Mouse (Mus musculus): Measurements from ENCODE around the gene Mocs3.

Gene Mocs3

GRCm38 (mm10) chr2:168242841-168243240, 12.4 kb downstream of the Mocs3 start:
- DNase-seq = no peak

GRCm38 (mm10) chr2:168243278-168243677, 12.9 kb downstream of the Mocs3 start:
- no peak for DNase-seq

GRCm38 (mm10) chr2:168245571-168245970, 15.1 kb downstream of the Mocs3 start:
- DNase-seq = no peak

- no peak for DNase-seq
Measured at GRCm38 (mm10) chr2:168248167-168248855, 17.9 kb downstream of the Mocs3 start.

GRCm38 (mm10) chr2:168248856-168249245, 18.4 kb downstream of the Mocs3 start:
- DNase-seq = peak in 1 of 2 experiments; percentile 30

GRCm38 (mm10) chr2:168250270-168250669, 19.8 kb downstream of the Mocs3 start:
- peak; percentile 40 to 83 for DNase-seq

GRCm38 (mm10) chr2:168252639-168253292, 22.3 kb downstream of the Mocs3 start:
- peak in 1 of 2 experiments; percentile 22 for DNase-seq

- DNase-seq = no peak
Measured at GRCm38 (mm10) chr2:168253822-168254221, 23.4 kb downstream of the Mocs3 start.

GRCm38 (mm10) chr2:168256506-168256905, 26.1 kb downstream of the Mocs3 start:
- DNase-seq = no peak

GRCm38 (mm10) chr2:168257188-168257587, 26.8 kb downstream of the Mocs3 start:
- DNase-seq = peak; percentile 28 to 37

GRCm38 (mm10) chr2:168259046-168259445, 28.6 kb downstream of the Mocs3 start:
- DNase-seq = no peak

GRCm38 (mm10) chr2:168260124-168260523, 29.7 kb downstream of the Mocs3 start:
- no peak for DNase-seq

GRCm38 (mm10) chr2:168260900-168261299, 30.5 kb downstream of the Mocs3 start:
- no peak for DNase-seq

GRCm38 (mm10) chr2:168268033-168268432, 37.6 kb downstream of the Mocs3 start:
- DNase-seq = no peak

- no peak for DNase-seq
Measured at GRCm38 (mm10) chr2:168273387-168273786, 43.0 kb downstream of the Mocs3 start.

GRCm38 (mm10) chr2:168274374-168274935, 44.0 kb downstream of the Mocs3 start:
- DNase-seq = peak; percentile 33 to 71

GRCm38 (mm10) chr2:168280729-168281581, 50.5 kb downstream of the Mocs3 start:
- DNase-seq = no peak

GRCm38 (mm10) chr2:168281582-168281981, 51.2 kb downstream of the Mocs3 start, which contains the start of gene Kcng1:
TSS of gene Kcng1 (minus strand) at chr2:168281736.
- no peak for DNase-seq

Measured in spleen, adult 18-20 months (tissue).